Mouse (Mus musculus) liver, embryonic 15.5 days (tissue): ENCODE measurements around the gene Rnf214. TPM values are rescaled to one million over a fixed set of nuclear protein-coding genes. Genes with fewer than 3 reads are reported as not detected.

Source experiments
- ATAC-seq: fragments of 200-750 bp; cut with Nextera tagmentation; 2 replicates; pipeline ENCODE4 v1.8.0; 2017; ENCODE audit warnings: moderate number of reproducible peaks, mild to moderate bottlenecking, moderate library complexity; ENCODE audit not compliant: insufficient read depth
- H3K27ac ChIP-seq: fragments of 300-500 bp; sonication (generic); replicated peaks from 2 replicates; pipeline ENCODE4 v1.5.1; 2015; ENCODE audit warnings: mild to moderate bottlenecking, inconsistent platforms
- H3K27me3 ChIP-seq: fragments of 300-500 bp; sonication (generic); 2 replicates; pipeline ENCODE4 v1.6.1; 2015; ENCODE audit warnings: mild to moderate bottlenecking, inconsistent platforms
- H3K36me3 ChIP-seq: fragments of 300-500 bp; sonication (generic); replicated peaks from 2 replicates; pipeline ENCODE4 v1.6.1; 2015; ENCODE audit warnings: moderate library complexity, mild to moderate bottlenecking, inconsistent platforms
- H3K4me1 ChIP-seq: fragments of 300-500 bp; sonication (generic); replicated peaks from 2 replicates; pipeline ENCODE4 v1.6.1; 2015; ENCODE audit warnings: inconsistent platforms
- H3K4me2 ChIP-seq: fragments of 300-500 bp; sonication (generic); 2 replicates; pipeline ENCODE4 v1.6.1; 2015; ENCODE audit warnings: moderate library complexity, mild to moderate bottlenecking, inconsistent platforms
- H3K4me3 ChIP-seq: fragments of 300-500 bp; sonication (generic); replicated peaks from 2 replicates; pipeline ENCODE4 v1.5.1; 2015; ENCODE audit warnings: mild to moderate bottlenecking, inconsistent platforms
- H3K9ac ChIP-seq: fragments of 300-500 bp; sonication (generic); 2 replicates; pipeline ENCODE4 v1.6.1; 2015; ENCODE audit warnings: moderate library complexity, mild to moderate bottlenecking, inconsistent platforms
- H3K9me3 ChIP-seq: fragments of 300-500 bp; sonication (generic); replicated peaks from 2 replicates; pipeline ENCODE4 v1.6.1; 2016; ENCODE audit warnings: inconsistent platforms
- WGBS: fragments of 180-500 bp; shearing (Covaris S2); methylation state at CpG from one replicate; pipeline ENCODE4 v1.1.7; 2015; ENCODE audit warnings: mixed read lengths; ENCODE audit not compliant: insufficient replicate concordance; 5-methylcytosine and 5-hydroxymethylcytosine counted together
- polyA plus RNA-seq: library from polyadenylated mRNA; unstranded; fragments of >200 nt; fragmentation: Nextera tagmentation; extraction: Ambion mirVana; gene quantifications from 2 replicates; pipeline ENCODE4 v1.2.1, GENCODE M21; 2015

The Rnf214 gene
- polyA plus RNA-seq, 1 experiment from 2014 or later: 15.2 TPM

- Histone ChIP-seq H3K9ac (no peak overlapping the region), H3K4me2 (no peak overlapping the region), H3K27me3 (no peaks in the 10 kb centered on the region), H3K27ac (no peak overlapping the region), H3K4me1 (no peaks in the 10 kb centered on the region), H3K9me3 (no peaks in the 10 kb centered on the region), H3K4me3 (no peak overlapping the region), H3K36me3 (peaks cover 73% of the 10 kb centered on the region)
- no peak for ATAC-seq
These were observed 13.0 kb downstream of the Rnf214 start for GRCm38 (mm10) chr9:45893681-45894080.

DNA sequence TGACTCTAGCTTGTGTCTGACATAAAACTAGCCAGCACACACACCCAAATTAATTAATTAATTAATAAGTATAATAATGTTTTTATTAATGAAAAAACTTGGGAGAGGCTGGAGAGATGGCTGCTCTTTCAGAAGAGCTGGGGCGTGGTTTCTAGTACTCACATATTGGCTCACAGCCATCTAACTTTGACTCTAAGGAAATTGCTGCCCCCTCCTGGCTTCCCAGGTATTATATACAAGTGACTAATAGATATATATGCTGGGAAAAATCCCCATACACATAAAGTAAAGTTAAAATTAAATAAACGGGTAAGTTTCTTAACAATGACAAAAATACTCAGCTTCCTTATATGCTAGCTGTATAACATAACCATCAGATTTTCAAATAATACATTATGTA, 28.8 kb downstream of the Rnf214 start:
- Histone ChIP-seq H3K36me3 (peaks cover 31% of the 10 kb centered on the region), H3K4me1 (no peaks in the 10 kb centered on the region)

GRCm38 (mm10) chr9:45870265-45870664, 36.4 kb downstream of the Rnf214 start:
- WGBS: 68% methylated on average over 3 of the region's 3 CpGs
- H3K4me1 ChIP-seq: no peaks in the 10 kb centered on the region
- H3K4me2 ChIP-seq: no peak overlapping the region
- peaks cover 68% of the 10 kb centered on the region for H3K36me3 ChIP-seq
- H3K27ac ChIP-seq: no peak overlapping the region
- no peaks in the 10 kb centered on the region for H3K27me3 ChIP-seq
- no peak overlapping the region for H3K4me3 ChIP-seq
- no peak for ATAC-seq
- no peaks in the 10 kb centered on the region for H3K9me3 ChIP-seq
- no peak overlapping the region for H3K9ac ChIP-seq

More for the DNA sequence above, 28.8 kb downstream of the Rnf214 start:
- Histone ChIP-seq H3K4me3 (no peak overlapping the region), H3K9ac (no peak overlapping the region), H3K4me2 (no peak overlapping the region), H3K27me3 (no peaks in the 10 kb centered on the region), H3K9me3 (no peaks in the 10 kb centered on the region), H3K27ac (no peak overlapping the region)
- no peak for ATAC-seq
- WGBS: 54% methylated on average over 2 of the region's 2 CpGs

DNA sequence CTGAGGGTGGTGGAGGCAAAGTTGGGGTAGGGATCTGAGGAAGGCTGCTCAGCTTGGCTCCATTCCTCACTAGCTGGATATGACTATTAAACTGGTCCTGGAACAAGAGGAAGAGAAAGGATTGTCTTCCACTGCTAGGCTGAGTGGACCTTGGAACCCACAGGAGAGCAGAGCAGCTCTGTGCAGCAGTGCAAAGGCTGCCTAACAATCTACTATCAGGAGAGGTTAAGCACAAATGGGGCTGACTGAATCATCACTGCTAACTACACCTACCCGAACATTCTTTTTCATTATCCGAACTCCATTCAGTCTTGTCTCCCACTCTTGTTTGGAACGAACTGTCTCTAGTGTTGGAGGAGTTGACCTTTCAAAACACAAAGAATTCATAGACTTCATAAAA, 37.5 kb downstream of the Rnf214 start:
- Histone ChIP-seq H3K4me3 (no peak overlapping the region), H3K9ac (no peak overlapping the region), H3K36me3 (peaks cover 78% of the 10 kb centered on the region), H3K4me2 (no peak overlapping the region), H3K4me1 (no peaks in the 10 kb centered on the region), H3K9me3 (no peaks in the 10 kb centered on the region), H3K27me3 (no peaks in the 10 kb centered on the region), H3K27ac (no peak overlapping the region)
- WGBS: 67% methylated on average over 3 of the region's 3 CpGs
- ATAC-seq: no peak; the same call in 1 of the 2 replicates

DNA sequence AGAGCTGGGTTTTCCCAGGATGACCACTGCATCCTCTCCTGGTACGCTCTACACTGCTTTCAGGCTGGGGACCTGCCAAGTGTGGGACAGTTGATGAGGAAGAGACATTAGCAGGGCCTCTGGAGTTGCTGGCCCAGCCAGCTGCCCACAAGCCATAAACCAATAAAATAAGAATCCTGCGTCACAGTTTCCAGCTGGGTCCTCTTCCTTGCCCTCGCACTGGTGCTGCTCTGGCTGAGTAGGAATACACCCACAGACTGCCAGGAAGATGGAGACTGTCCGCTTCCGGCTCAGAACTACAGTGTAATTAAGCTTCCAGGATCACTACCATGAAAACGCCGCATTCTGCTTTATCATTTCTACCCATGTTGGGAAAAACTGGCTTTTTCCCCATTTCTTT, 44.9 kb downstream of the Rnf214 start:
- Histone ChIP-seq H3K4me3 (no peak overlapping the region), H3K9me3 (no peaks in the 10 kb centered on the region), H3K4me2 (no peak overlapping the region), H3K9ac (no peak overlapping the region), H3K36me3 (peaks cover 75% of the 10 kb centered on the region), H3K27me3 (no peaks in the 10 kb centered on the region), H3K4me1 (no peaks in the 10 kb centered on the region), H3K27ac (no peak overlapping the region)
- WGBS: 82% methylated on average over 7 of the region's 7 CpGs
- ATAC-seq: no peak

DNA sequence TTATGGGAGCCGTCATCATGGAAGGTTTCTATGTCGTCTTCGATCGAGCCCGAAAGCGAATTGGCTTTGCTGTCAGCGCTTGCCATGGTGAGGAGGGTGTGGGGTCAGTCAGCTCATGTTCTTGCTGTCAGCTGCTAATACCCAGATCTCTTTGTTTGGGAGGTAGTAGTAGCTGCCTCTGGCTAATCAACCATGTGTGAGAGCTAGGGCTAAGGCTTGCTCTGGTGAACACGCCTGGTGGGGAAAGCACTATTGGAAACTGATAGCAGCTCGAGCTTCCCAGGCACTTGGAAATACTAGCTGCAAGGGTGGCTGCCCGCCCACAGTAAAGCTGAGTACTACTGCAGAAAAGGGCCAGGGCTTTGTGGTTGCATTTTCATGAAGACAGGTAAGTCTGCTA, 47.3 kb downstream of the Rnf214 start:
- WGBS: 82% methylated on average over 10 of the region's 10 CpGs
- no peak overlapping the region for H3K4me2 ChIP-seq
- H3K27ac ChIP-seq: no peak overlapping the region
- no peak overlapping the region for H3K9ac ChIP-seq
- H3K36me3 ChIP-seq: peaks cover 63% of the 10 kb centered on the region
- H3K9me3 ChIP-seq: no peaks in the 10 kb centered on the region
- no peak overlapping the region for H3K4me3 ChIP-seq
- ATAC-seq: no peak
- H3K4me1 ChIP-seq: no peaks in the 10 kb centered on the region
- no peaks in the 10 kb centered on the region for H3K27me3 ChIP-seq

DNA sequence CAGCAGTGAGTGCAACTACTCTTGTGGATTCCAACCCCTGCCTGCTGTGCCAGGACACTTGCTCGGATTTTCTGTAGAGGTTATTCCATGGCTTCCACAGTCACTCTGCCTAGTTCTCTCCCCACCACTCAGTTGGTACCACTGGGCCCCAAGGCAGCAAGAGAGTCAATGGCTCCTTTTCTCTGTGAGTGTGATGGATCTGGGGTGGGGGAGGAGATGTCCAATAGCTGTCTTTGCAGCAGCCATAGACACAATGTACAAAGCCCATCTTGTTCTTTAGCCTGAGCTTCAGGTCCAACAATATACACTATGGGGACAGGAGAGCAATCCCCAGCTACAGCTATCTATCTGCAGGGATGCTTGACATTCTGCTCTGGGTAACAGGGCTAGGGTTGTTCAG, 52.6 kb downstream of the Rnf214 start:
- Histone ChIP-seq H3K4me2 (no peak overlapping the region), H3K9me3 (no peaks in the 10 kb centered on the region), H3K9ac (no peak overlapping the region), H3K4me3 (no peak overlapping the region), H3K27me3 (no peaks in the 10 kb centered on the region), H3K36me3 (peaks cover 28% of the 10 kb centered on the region), H3K27ac (no peak overlapping the region), H3K4me1 (peaks cover 32% of the 10 kb centered on the region)
- 68% methylated on average over 1 of the region's 1 CpGs for WGBS
- no peak for ATAC-seq

GRCm38 (mm10) chr9:45853695-45854094, 53.0 kb downstream of the Rnf214 start:
- Histone ChIP-seq H3K9me3 (no peaks in the 10 kb centered on the region), H3K9ac (no peak overlapping the region), H3K4me2 (no peak overlapping the region), H3K27me3 (no peaks in the 10 kb centered on the region), H3K4me3 (no peak overlapping the region), H3K4me1 (peaks cover 34% of the 10 kb centered on the region), H3K27ac (no peak overlapping the region), H3K36me3 (peaks cover 23% of the 10 kb centered on the region)
- ATAC-seq: no peak
- WGBS: 59% methylated on average over 2 of the region's 2 CpGs

GRCm38 (mm10) chr9:45851776-45852175, 54.9 kb downstream of the Rnf214 start:
- H3K4me1 ChIP-seq: peaks cover 36% of the 10 kb centered on the region
- H3K36me3 ChIP-seq: peaks cover 10% of the 10 kb centered on the region; the same call in 1 of the 2 replicates
- no peaks in the 10 kb centered on the region for H3K9me3 ChIP-seq
- no peak overlapping the region for H3K4me3 ChIP-seq
- no peaks in the 10 kb centered on the region for H3K27me3 ChIP-seq
- peak overlapping the region; percentile 77 for H3K27ac ChIP-seq
- no peak for ATAC-seq
- H3K4me2 ChIP-seq: 0 out of 2 replicates have a peak overlapping the region, but pooled peaks have one; percentile 27
- WGBS: 75% methylated on average over 2 of the region's 2 CpGs
- no peak overlapping the region for H3K9ac ChIP-seq

DNA sequence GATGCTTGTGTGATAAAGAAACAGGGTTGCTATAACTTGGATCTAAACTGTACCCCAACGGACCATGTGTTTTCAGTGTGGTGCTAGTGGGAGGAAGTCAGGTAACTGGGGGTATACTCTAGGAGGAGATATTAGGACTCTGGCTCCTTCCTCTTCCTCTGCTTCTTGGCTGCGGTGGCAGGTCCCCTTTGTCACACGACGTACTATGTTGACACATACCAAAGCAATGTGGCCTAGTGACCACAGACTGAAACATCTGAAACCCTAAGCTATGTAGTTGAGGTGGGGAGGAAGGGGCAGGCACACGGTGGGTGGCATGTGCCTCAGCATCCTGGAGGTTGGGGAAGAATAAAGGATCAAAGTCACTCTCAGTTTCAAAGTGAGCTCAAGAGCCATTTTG, 55.4 kb downstream of the Rnf214 start:
- no peak overlapping the region for H3K9ac ChIP-seq
- H3K27me3 ChIP-seq: no peaks in the 10 kb centered on the region
- peaks cover 9% of the 10 kb centered on the region; the same call in 1 of the 2 replicates for H3K36me3 ChIP-seq
- peak overlapping the region; percentile 77 for H3K27ac ChIP-seq
- peak overlapping the region; percentile 27 for H3K4me2 ChIP-seq
- no peak for ATAC-seq
- H3K4me1 ChIP-seq: peaks cover 39% of the 10 kb centered on the region
- no peaks in the 10 kb centered on the region for H3K9me3 ChIP-seq
- WGBS: 17% methylated on average over 5 of the region's 5 CpGs
- H3K4me3 ChIP-seq: no peak overlapping the region

- H3K36me3 ChIP-seq: peaks cover 9% of the 10 kb centered on the region; the same call in 1 of the 2 replicates
- no peak overlapping the region for H3K4me3 ChIP-seq
- no peak overlapping the region for H3K9ac ChIP-seq
- 61% methylated on average over 8 of the region's 8 CpGs for WGBS
- peak overlapping the region; percentile 27 for H3K4me2 ChIP-seq
- no peaks in the 10 kb centered on the region for H3K27me3 ChIP-seq
- H3K9me3 ChIP-seq: no peaks in the 10 kb centered on the region
- ATAC-seq: peak; percentile 56
- H3K27ac ChIP-seq: peak overlapping the region; percentile 77
- H3K4me1 ChIP-seq: peaks cover 39% of the 10 kb centered on the region
These were observed 56.1 kb downstream of the Rnf214 start for GRCm38 (mm10) chr9:45850528-45851155.
